Mouse (Mus musculus) kidney, postnatal 4 days (tissue): Measurements from ENCODE around the gene Pef1.

Source experiments
- DNase-seq, 2 experiments: peaks; one replicate each; pipeline ENCODE4 v3.0.0; 2021; ENCODE audit warnings: mixed read lengths in 2 of 2

Gene Pef1

DNA sequence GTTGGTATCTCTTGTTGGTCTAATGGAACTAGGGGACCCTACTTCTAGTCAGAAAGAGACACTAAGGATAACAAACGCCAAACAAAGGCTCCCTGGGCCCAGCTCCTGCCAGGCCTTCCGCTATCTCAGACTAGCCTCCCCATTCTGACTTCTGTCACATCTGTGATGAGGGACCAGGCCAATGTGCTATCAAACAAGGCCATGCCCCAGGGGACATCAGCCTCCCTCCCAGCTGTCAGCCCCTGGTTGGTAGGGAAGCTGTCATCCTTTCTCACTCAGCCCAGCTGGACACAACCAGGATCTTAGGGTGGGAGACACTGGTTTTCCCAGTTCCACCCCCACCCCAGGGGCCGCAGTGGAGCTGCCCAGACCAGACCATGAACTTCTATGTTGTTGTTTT lies 7.2 kb upstream of the Pef1 start:
- no peak for DNase-seq

DNA sequence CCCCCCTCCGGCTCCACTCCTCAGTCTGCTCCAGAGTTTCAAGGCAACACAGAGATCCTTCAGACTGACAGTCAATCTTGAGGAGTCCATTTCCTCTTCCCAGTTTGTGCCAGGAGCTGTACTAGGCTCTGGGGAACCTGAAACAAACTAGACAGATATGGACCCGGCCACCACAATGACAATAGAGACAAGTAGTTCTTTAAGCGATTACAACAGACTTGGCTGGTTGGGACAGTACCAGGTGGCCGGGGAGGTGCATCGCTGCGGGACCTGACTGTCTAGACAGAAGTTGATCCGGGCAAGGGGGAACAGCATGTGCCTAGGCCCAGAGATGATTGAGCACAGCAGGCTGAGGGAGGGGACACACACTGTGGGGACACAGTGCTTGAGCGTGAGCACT lies 1.2 kb upstream of the Pef1 start:
- peak; percentile 34 to 42 for DNase-seq

DNA sequence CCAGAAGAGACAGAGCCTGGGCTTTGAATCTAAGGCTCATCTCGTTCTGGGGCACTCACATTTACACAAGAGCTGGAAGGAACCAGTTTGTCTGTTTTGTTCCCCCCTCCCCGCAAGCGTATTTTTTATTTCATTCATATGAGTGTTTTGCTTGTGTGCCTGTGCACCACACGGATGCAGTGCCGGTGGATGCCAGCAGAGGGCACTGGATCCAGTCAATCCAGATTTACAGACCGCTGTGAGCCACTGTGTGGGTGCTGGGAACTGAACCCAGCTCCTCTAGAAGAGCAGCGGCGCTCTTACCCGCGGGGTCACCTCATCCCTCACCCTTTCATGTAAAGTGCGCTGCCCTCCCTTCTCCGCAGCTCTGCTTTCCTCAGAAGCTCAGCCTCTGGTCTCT lies 1.3 kb downstream of the Pef1 start:
- no peak for DNase-seq

DNA sequence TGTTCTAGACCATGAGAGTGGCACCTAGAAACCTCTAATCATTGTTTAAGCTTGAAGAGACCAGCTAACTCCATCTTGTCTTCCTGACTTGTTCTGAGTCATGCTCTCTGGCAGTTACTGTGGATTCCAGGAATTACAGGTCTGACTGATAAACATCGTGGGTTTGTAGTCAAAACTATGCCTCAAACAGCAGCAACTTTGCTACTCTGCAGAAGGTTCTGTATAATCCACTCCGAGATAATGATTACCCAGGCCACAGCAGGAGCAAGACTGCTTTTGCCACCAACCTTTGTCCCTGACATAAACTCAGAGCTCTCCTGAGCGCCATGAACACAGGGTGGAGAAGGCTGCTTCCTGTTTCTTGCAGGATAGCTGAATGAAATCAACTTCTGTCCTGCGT lies 2.2 kb downstream of the Pef1 start:
- peak in 1 of 2 experiments; percentile 52 for DNase-seq

DNA sequence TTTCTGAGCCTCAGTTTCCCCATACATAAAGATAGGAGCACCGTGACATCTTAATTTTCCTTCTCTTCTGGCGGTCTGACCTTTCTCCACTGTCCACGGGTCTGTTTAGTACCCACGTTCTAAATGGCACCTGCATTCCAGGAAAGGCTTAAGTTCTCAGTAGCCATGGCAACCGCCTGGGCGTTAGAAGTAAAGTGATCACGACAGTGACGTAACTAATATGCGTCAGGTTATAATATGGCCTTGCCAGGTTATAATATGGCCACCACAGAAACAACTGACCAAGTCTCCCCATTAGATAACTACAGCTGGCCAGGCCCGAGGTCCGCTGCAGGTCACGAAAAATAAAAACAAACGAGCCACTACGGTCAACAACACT lies 4.7 kb downstream of the Pef1 start:
- no peak for DNase-seq

DNA sequence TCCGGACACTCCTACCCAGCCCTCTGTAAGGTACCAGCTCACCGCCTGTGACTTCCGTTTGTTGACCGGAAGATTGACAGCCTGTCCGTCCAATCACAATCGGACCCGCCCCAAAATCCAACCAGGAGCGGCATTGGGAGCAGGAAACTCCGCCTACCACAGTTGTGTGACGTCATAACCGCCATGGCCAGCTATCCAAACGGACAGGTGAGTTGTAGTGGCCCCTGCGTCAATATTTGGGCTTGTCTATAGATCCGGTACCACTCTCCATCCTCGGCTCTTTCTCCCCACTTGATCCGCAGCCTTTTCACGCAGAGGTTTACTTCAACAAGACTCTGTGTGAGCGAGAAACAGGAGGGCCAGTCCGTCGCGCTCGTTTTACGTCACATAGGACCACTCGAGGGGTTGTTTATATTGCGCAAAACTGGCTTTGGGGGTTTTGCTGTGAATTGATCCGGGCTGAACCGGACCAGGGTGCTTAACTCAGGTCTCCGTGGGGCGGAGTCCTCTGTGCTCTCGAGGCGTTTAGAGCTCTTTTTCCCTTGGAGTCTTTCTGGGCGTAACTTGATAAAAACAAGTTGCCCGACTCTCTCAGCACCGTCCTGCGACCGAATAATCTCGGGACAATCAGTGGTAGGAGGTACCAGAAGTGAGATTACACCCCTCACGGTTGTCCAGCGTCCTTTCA lies 5.2 kb downstream of the Pef1 start:
- peak; percentile 100 for DNase-seq

DNA sequence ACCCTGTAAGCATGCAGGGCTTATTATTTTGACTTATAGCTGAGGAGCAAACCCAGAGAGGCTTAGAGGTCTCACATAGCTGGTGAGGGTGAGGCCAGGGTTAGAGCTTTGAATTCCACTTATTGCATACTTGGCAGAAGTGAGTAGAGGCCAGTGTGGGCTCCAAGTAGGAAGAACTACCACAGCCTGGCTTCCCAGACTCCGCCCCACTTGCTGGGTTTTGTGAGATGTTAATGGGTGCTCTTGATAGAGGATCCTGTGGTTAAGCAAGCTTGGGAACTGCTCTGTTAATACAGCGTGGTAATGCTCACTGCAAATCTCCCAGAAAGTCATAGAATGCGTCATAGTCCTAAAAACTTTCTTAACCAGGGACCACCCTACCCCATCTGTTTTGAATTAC lies 6.6 kb downstream of the Pef1 start:
- no peak for DNase-seq

DNA sequence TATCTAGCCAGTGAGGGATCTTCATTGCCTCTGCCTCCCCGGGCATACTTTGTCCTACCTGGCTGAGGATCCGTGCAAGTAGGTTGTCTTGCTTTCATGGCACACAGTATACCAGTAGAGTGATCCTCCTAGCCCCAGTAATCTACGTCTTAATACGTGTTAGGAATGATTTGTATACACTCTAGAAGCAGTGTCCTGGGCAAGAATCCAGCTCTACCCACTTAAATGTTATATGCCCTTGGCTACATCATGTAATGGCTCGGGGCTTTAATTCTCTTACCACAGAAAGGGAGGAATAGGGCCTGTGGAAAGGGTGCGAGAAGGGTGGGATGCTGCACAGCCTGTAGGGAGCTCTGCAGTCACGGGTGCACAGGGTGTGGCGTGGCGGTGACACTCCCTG lies 7.3 kb downstream of the Pef1 start:
- DNase-seq, result no peak

DNA sequence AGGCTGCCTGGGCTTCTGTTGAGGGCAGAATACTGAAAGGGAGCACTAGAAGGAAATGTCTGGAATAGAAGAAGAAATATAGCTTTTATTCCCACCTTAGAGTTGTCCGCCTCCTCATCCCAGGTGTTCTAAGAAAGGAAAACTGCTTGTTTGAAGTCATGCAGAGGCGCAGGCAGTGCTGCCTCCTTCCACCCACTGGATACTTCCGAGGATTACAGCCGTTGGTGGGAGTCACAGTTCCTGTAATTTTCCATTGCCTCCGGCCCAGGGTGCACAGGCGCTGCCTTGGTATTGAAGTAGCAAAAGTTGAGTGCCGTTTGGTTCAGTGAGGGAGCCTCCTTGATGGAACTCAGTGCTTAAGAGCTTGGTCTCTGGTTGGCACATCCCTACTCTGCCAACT lies 7.7 kb downstream of the Pef1 start:
- no peak for DNase-seq

DNA sequence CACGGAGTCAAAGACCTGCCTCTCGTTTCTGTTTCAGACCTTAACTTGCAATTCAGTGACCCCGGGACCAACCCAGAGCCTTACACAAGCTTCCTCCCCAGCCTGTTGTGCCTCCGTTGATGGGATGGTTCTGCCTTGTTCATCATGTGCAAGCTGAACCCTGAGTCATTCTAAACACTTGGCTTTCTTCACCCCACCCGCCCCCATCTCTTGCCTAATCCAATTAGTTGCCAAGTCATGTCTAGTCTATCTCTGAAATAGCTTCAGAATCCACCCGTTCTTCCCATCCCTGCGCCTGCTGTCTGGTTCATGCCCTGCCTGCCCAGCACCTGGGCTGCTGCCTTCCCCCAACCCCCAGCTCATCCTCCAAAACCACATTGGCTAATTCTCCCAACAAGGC lies 9.9 kb downstream of the Pef1 start:
- no peak for DNase-seq

DNA sequence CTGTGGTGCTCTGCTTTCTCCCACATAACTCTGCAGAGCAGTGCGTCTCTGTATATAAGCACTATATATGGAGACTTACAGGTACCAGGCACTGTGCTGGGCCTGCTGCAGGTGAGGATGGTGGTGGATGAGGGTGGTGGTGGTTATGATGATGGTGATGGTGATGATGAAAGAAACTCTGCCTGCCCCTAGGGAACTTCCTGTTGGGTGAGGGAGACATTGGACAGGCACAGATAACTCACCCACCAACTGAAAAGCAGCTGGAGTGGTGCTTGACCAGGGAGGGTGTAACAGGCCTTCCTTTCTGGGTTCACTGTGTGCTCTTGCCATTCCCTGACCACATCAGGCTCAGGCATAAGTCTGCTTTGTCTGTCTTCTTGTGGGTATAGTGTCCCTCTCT lies 10.4 kb downstream of the Pef1 start:
- DNase-seq, result no peak

DNA sequence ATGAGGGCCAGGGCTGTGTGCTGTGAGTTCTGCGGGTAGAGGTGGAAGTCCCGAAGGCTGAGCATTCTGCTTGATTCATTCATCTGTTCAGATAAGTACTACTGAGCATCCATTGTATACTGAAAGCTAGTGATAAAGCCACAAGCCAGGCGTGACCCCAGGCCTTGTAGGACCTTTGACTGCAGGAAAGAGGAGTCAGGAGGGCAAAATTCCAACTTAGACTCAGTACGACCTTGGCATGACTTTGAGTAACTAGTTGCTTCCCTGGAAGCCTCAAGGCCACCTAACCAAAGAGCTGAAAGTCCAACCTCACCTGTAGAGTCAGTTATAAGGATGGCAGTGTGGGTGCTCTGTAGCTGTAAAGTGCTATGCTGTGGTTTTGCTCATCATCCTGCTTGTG lies 18.4 kb downstream of the Pef1 start:
- DNase-seq, result no peak

DNA sequence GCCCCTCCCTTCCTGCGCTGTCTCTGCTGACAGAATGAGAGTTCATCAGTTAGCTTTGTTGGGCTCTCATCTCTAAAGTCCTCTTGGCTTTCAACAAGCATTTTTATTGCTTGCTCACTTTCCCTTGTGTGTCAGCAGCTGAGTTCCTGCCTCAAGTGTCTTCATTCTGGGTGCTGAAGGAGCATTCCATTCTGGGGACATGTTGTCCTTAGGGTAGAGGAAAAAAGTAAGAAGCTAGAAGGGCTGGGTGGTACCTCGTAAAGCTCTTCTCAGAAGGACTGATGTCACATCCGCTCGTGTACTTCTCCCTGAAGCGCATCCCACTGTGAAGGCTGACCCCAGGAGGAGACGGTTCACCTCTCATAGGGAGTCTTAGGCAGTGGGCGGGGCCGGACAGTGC lies 19.2 kb downstream of the Pef1 start:
- DNase-seq, result no peak

DNA sequence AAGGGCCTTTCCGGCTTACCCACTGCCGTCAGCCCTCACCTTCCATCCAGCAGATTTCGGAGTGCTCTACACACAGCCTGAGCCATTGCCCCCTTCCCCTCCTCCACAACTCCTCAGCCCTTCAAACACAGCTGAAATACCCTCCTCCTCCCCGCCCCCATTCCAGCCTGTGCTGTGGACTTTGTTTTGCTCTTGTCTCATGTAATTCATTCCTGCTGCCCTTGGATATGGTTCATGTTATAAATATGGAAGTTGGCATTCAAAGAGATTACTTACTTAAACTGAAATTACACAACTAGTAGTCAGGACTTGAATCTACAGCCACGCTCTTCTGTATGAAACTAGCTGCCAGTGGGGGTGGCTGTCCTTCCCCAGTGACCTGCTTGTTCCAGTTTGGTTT lies 20.7 kb downstream of the Pef1 start:
- no peak for DNase-seq

DNA sequence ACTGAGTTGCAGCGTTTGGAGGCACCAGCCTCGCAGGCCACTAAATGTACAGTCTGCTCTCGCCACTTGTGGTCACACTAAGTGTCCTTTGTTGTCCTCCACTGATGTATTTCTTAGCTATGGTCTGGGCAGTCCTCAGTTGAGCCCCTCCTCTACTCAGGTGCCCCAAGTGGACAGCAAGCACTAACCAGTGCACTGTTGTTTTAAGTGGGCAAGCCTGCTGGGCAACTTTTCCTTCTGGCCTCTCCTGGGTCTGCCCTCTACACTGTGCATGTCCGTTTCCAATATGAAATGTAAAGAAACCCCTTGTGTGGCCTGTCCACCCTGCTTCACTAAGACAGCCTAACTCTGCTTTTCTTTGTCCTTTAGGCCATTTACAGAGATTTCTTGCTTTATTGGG lies 21.8 kb downstream of the Pef1 start:
- DNase-seq, result no peak

DNA sequence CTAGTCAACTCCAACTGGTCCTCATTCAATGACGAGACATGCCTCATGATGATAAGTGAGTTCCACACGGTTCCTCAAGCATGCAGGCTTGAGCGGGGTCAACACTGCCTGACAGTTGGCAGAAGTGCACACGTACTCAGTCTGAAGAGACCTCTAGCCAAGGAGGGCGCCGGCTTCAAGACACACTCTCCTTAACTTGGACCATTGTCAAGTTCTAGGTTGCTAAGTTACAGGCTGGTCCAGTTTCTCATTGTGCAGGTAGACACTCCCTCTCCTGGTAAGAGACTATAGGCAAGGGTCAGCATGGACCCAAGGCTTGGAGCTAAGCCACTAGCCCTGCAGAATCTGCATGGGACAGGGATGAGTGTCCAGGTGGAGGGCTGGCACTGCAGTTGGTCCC lies 22.8 kb downstream of the Pef1 start:
- no peak for DNase-seq

DNA sequence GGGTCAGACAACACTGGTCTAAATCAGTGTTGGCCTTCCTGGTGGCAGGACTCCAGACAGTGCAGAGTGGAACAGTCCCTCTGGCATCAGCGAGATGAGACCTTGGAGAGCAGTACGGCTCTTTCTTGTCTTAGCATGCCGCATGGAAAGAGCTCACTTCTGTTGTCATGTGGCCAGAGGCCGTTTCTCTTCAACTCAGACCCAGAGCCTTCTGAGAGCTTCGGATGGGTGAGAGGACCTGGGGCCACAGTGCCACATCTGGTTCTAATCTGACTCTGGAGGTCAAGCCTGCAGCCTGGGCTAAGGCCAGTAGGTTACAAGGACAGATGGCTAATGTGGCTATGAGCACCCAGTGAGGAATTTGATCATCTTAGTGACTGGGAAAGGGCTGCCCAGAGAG lies 23.6 kb downstream of the Pef1 start:
- no peak for DNase-seq

DNA sequence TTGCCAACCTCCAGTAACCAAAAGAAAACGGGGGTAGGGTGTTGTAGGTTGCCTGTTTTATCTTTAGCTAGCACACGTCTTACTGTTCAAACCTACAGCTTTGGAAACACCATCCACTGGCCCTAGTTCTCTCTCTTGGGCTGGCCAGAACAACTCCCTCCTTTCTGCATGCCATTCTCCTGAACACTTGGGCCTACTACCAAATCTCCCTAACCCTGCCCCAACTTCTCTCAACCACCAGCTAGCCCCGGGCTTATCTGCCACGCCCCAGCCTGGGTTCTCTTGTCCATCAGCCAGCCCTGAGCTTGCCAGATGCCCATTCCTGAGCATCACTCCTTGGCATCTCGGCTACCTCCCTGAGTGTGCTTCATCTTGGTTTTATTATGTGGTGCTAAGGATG lies 26.5 kb downstream of the Pef1 start:
- DNase-seq, result no peak

DNA sequence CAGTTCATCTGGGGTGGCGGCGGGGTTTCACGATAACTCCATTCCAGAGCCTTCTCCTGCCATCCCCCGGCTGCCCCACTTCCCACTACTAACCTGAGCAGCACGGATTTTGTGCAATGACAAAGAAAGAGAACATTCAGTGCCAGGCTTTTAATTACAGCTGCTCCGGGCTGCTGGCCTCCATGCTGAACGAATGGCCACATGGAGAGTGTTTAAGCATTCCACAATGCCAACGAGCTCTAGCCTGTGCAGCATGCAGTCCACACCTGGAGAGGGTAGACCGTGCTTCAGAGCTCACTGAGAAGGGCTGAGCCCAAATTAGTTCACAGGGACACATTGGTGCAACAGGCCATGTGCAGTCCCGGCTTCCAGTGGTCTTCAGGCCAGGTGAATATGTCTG lies 27.7 kb downstream of the Pef1 start:
- DNase-seq, result peak; percentile 26 to 57

DNA sequence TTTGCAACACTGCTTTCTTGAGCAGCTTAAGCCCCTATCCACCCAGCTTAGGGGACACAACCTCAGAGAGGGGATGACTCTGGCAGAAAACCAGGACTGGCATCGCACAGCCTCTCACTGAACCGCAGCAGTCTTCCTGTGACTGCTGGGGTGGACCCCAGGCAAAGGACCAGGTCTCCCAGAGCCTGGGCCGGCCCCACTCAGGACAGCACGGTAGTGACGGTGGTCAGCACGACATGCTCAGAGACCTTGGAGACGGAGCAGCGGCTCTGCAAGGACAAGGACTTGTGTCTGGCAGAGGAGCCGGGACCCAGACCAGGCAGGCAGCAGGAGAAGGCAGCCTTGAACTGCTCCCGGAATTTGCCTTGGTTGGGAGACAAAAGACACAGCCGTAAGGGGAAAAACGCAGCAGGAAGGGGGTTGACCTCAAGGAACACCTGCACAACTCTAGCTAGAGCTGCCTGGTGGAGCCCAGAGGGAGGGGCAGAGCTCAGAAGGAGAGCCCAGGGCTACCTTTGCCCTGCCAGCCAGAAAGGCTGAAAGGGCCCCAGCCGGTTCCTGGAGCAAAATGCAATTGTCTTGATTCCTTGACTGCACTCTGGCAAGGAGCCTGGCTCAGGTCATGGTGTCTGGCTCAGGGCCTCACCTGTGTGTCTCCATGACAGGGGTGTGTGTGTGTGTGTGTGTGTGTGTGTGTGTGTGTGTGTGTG lies 28.4 kb downstream of the Pef1 start:
- DNase-seq, result peak; percentile 53 to 78

DNA sequence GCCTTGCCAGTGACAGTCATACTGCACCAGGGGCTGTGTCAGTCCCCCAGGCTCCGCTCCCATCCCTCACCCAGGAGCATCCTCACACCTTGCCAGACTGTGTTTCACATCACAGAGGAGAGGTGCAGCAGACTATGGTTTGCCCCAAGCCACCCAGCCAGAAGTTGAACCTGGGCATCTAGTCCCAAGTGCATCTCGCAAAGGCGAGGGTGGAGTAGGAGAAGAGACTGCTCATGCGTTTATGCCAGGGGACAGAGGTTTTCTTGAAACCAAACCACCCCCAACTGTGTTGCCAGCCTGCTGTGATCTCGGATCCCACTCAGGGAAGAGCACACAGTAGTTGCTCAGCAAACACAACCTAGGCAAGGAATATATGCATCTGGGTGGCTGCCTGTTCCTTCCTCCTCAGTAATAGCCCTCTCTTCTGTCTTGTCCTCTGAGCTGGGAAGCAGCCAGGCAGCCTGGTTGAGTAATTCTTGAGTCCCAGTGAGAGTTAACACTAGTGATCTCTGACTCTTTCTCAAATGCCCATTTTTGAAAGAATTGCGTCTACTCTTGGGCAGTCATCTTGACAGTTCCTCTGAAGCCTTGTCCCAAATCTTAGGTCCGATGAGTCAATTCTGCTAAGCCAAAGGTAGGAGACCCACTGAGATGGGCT lies 29.2 kb downstream of the Pef1 start:
- DNase-seq, result peak in 1 of 2 experiments; percentile 21

DNA sequence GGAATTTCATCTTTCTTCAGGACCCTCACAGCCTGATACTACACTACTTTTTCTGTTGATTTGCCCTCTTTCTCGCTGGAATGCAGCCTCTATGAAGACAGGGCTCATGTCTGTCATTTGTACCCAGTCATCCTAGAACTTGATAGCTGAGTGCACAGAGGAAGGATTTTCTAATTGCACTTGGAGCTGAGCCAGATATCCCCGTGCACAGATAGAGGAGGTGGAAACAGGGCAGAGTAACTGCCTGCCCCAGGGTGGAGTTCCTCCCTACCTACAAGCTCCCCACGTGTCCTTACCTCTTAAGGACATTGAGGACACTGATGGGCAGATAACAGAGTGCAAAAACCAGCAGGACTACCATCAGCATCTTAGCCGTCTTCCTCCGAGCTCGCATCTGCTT lies 31.0 kb downstream of the Pef1 start:
- peak in 1 of 2 experiments; percentile 27 for DNase-seq

DNA sequence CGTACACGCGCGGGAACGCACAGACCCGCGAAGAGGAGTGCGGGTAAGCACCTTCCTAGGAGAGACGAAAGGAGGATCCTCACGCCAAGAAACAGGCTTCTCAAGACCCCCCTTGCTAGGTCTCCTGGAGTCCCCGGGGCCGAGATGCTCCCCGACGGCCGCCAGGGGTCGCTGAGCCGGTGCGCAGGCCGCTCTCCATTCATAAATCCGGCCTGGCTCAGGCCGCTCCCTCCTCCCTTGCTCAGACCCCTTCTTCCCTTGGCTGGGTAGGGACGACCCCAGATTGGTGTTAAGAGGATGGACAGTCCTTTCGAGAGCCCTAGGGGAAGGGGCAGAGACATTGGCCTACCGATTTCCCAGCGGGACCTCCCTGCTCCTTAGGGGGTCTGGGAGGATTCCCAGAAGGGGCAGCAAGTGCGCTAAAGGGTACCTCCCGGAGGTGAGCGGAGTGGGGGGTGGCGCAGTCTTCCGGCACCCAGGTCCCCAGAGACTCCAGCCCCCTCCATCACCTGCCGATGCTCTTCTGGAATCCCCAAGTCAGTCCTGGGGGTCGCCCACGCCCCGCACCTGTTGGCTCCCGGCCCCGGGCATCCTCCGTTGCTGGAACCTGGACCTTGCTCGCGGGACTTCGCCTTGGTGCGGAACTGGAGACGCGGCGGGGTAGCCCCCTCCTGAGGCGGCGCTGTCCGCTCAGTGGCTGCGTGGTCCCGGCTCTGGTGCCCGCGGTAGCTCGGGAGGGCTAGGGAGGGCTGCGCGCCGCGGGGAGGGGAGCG lies 36.3 kb downstream of the Pef1 start:
- peak; percentile 88 to 90 for DNase-seq

DNA sequence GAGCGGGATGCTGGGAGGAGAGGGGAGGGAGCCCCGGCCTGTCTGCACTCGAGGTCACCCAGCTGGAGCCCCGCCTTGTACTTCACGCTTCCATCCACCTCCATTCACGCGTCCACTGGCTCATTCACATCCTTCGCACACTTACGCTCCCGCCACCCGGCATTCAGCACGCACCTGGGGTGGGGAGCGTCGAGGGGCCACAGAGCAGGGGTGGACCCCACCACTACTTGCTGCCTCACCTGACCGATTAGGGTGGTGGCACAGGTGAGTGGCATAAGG lies 36.8 kb downstream of the Pef1 start, which contains the start of gene Hcrtr1:
TSS of gene Hcrtr1 (minus strand) at position 146 of the 279 bp plus-strand sequence.
- DNase-seq, result no peak
